Comparison of ENCODE assay signal across 8 mouse cellular contexts in genomic region chr11:30195756-30196155, GRCm38 (mm10).
DNase-seq lines count a peak whose midpoint lies in the region; ATAC-seq lines count a peak whose summit lies in the region.

No protein-coding gene starts in this region.

- H3K27me3 ChIP-seq in kidney, embryonic 15.5 days, result no peaks in the 10 kb centered on the region
- H3K27me3 ChIP-seq in embryonic facial prominence, embryonic 15.5 days, result no peaks in the 10 kb centered on the region

- H3K9me3 ChIP-seq in kidney, embryonic 15.5 days (replicated peaks), result no peaks in the 10 kb centered on the region
- no peaks in the 10 kb centered on the region for H3K9me3 ChIP-seq in embryonic facial prominence, embryonic 15.5 days (replicated peaks)

- peaks cover 64% of the 10 kb centered on the region for H3K4me1 ChIP-seq in kidney, embryonic 15.5 days
- peaks cover 22% of the 10 kb centered on the region for H3K4me1 ChIP-seq in embryonic facial prominence, embryonic 15.5 days

- H3K4me2 ChIP-seq in kidney, embryonic 15.5 days, result peak overlapping the region; percentile 71
- H3K4me2 ChIP-seq in embryonic facial prominence, embryonic 15.5 days (replicated peaks), result 0 out of 2 replicates have a peak overlapping the region, but pooled peaks have one; percentile 5

- 63% methylated on average over 3 of the region's 3 CpGs for WGBS in kidney, embryonic 15.5 days
- WGBS in embryonic facial prominence, embryonic 15.5 days, result 60% methylated on average over 3 of the region's 3 CpGs

- no peak for ATAC-seq in kidney, embryonic 15.5 days (replicated peaks; ENCODE audit: low FRiP score)
- no peak for ATAC-seq in embryonic facial prominence, embryonic 15.5 days (ENCODE audit: insufficient number of reproducible peaks, low FRiP score, low TSS enrichment, low read depth)
- ATAC-seq in megakaryocyte progenitor cell, adult 5-6 weeks (replicated peaks; ENCODE audit: poor library complexity), result peak; percentile 23; the same call in 1 of the 2 replicates
- ATAC-seq in megakaryocyte-erythroid progenitor cell, adult 5-6 weeks (replicated peaks; ENCODE audit: low FRiP score, low TSS enrichment, poor library complexity, severe bottlenecking), result no peak

- peak overlapping the region; percentile 58; the same call in 1 of the 2 replicates for H3K27ac ChIP-seq in kidney, embryonic 15.5 days
- no peak overlapping the region for H3K27ac ChIP-seq in embryonic facial prominence, embryonic 15.5 days (replicated peaks)

- H3K9ac ChIP-seq in kidney, embryonic 15.5 days, result 0 out of 2 replicates have a peak overlapping the region, but pooled peaks have one; percentile 11
- H3K9ac ChIP-seq in embryonic facial prominence, embryonic 15.5 days, result no peak overlapping the region

- peak overlapping the region; percentile 57 for H3K4me3 ChIP-seq in kidney, embryonic 15.5 days (replicated peaks)
- no peak overlapping the region for H3K4me3 ChIP-seq in embryonic facial prominence, embryonic 15.5 days (replicated peaks)

- H3K36me3 ChIP-seq in kidney, embryonic 15.5 days, result no peaks in the 10 kb centered on the region
- H3K36me3 ChIP-seq in embryonic facial prominence, embryonic 15.5 days, result no peaks in the 10 kb centered on the region

- DNase-seq in kidney, postnatal 14 days, result no peak
- DNase-seq in ES-CJ7 (ENCODE audit: low read depth, low spot score), result peak; percentile 26
- no peak for DNase-seq in frontal cortex, postnatal 10 days (ENCODE audit: low spot score in 2 of 2)
- DNase-seq in adrenal gland, postnatal 25 days, result no peak
